In genomic region chr8:87833339-87833738, GRCm38 (mm10) we compare ENCODE assay signal across 9 mouse cellular contexts.
DNase-seq lines count a peak whose midpoint lies in the region; ATAC-seq lines count a peak whose summit lies in the region.
"Had no signal": no experiment of that assay in that cellular context is flagged by ENCODE, and none has a peak within 500 bp of the region (broad histone marks: within the 10 kb centered on the region; RNA-seq: fewer than 3 reads in every experiment).

No protein-coding gene starts in this region.

- 19% methylated on average over 13 of the region's 13 CpGs for WGBS in heart, embryonic 12.5 days
- 11% methylated on average over 13 of the region's 13 CpGs for WGBS in forebrain, embryonic 16.5 days
- WGBS in midbrain, embryonic 13.5 days, result 22% methylated on average over 13 of the region's 13 CpGs

- H3K4me1 ChIP-seq in heart, embryonic 12.5 days (replicated peaks), result peaks cover 78% of the 10 kb centered on the region
- peaks cover 18% of the 10 kb centered on the region for H3K4me1 ChIP-seq in brown adipose tissue, adult 24 weeks (ENCODE audit: control insufficient read depth, insufficient read depth, insufficient read length, low read length)
- peaks cover 76% of the 10 kb centered on the region for H3K4me1 ChIP-seq in forebrain, embryonic 16.5 days (replicated peaks; ENCODE audit: control insufficient read depth, insufficient read depth, low read length)
- H3K4me1 ChIP-seq in midbrain, embryonic 13.5 days (replicated peaks), result peaks cover 91% of the 10 kb centered on the region

- ATAC-seq in heart, embryonic 12.5 days (ENCODE audit: insufficient number of reproducible peaks, low FRiP score), result 0 out of 2 replicates have a peak, but pooled peaks have one; percentile 19
- peak; percentile 11; the same call in 1 of the 2 replicates for ATAC-seq in forebrain, embryonic 16.5 days
- peak; percentile 15 for ATAC-seq in midbrain, embryonic 13.5 days
- no peak for ATAC-seq in monocyte, adult 5-6 weeks (replicated peaks; ENCODE audit: insufficient number of reproducible peaks, low FRiP score, low TSS enrichment, poor library complexity, severe bottlenecking)
- ATAC-seq: CD4-positive, CD25-positive, alpha-beta regulatory T cell, adult 4 months had no signal

- no peak overlapping the region for H3K4me3 ChIP-seq in heart, embryonic 12.5 days
- no peak overlapping the region for H3K4me3 ChIP-seq in brown adipose tissue, adult 24 weeks (ENCODE audit: insufficient read depth, low read depth, low read length)
- no peak overlapping the region for H3K4me3 ChIP-seq in forebrain, embryonic 16.5 days (replicated peaks; ENCODE audit: low read length)
- H3K4me3 ChIP-seq in midbrain, embryonic 13.5 days (replicated peaks), result no peak overlapping the region

- no peaks in the 10 kb centered on the region for H3K9me3 ChIP-seq in heart, embryonic 12.5 days (replicated peaks)
- H3K9me3 ChIP-seq in forebrain, embryonic 16.5 days (ENCODE audit: control insufficient read depth, low read length), result no peaks in the 10 kb centered on the region
- H3K9me3 ChIP-seq in midbrain, embryonic 13.5 days, result no peaks in the 10 kb centered on the region

- H3K9ac ChIP-seq in heart, embryonic 12.5 days, result no peak overlapping the region
- H3K9ac ChIP-seq in forebrain, embryonic 16.5 days (replicated peaks; ENCODE audit: low read depth, low read length), result peak overlapping the region; percentile 35
- H3K9ac ChIP-seq in midbrain, embryonic 13.5 days (replicated peaks), result peak overlapping the region; percentile 52

- no peaks in the 10 kb centered on the region for H3K36me3 ChIP-seq in heart, embryonic 12.5 days
- H3K36me3 ChIP-seq in forebrain, embryonic 16.5 days (ENCODE audit: control insufficient read depth, insufficient read depth), result no peaks in the 10 kb centered on the region
- H3K36me3 ChIP-seq in midbrain, embryonic 13.5 days, result no peaks in the 10 kb centered on the region

- peak overlapping the region; percentile 42; the same call in 1 of the 2 replicates for H3K27ac ChIP-seq in heart, embryonic 12.5 days (ENCODE audit: poor library complexity, severe bottlenecking)
- 0 out of 2 replicates have a peak overlapping the region, but pooled peaks have one; percentile 24 for H3K27ac ChIP-seq in brown adipose tissue, adult 24 weeks (replicated peaks; ENCODE audit: low read depth, low read length)
- H3K27ac ChIP-seq in forebrain, embryonic 16.5 days (ENCODE audit: low read length), result peak overlapping the region; percentile 52; the same call in 1 of the 2 replicates
- peak overlapping the region; percentile 92 for H3K27ac ChIP-seq in midbrain, embryonic 13.5 days

- H3K4me2 ChIP-seq in heart, embryonic 12.5 days, result peak overlapping the region; percentile 17; the same call in 1 of the 2 replicates
- H3K4me2 ChIP-seq in forebrain, embryonic 16.5 days (ENCODE audit: low read length), result peak overlapping the region; percentile 10; the same call in 1 of the 2 replicates
- 0 out of 2 replicates have a peak overlapping the region, but pooled peaks have one; percentile 8 for H3K4me2 ChIP-seq in midbrain, embryonic 13.5 days (replicated peaks)

- no peak for DNase-seq in heart, adult 11 months
- DNase-seq in right cerebral cortex, postnatal 36 days (ENCODE audit: low spot score in 2 of 2), result no peak
- DNase-seq in kidney, postnatal 4 days, result no peak

- no peaks in the 10 kb centered on the region for H3K27me3 ChIP-seq in heart, embryonic 12.5 days (replicated peaks)
- no peaks in the 10 kb centered on the region for H3K27me3 ChIP-seq in forebrain, embryonic 16.5 days (replicated peaks; ENCODE audit: control insufficient read depth, insufficient read depth, low read length)
- no peaks in the 10 kb centered on the region for H3K27me3 ChIP-seq in midbrain, embryonic 13.5 days

Comparison
In these comparisons a context has a peak if more than half of its experiments do, and no peak if none do; other contexts are left out.
1. H3K27ac ChIP-seq: peak in every context shown above with its lines; median percentile 92 in midbrain, embryonic 13.5 days; 52 in forebrain, embryonic 16.5 days; 42 in heart, embryonic 12.5 days; 24 in brown adipose tissue, adult 24 weeks.